Mouse (Mus musculus) forebrain, embryonic 11.5 days (tissue): ENCODE measurements around the gene Chic2. TPM values are rescaled to one million over a fixed set of nuclear protein-coding genes. Genes with fewer than 3 reads are reported as not detected.
A peak's percentile ranks its signal among the peaks of the same experiment; 100 is the strongest.

Experiments
- ATAC-seq: fragments of 200-750 bp; cut with Nextera tagmentation; replicated peaks from 2 replicates; pipeline ENCODE4 v1.8.0; 2017; ENCODE audit warnings: moderate TSS enrichment; ENCODE audit not compliant: low FRiP score
- DNase-seq: peaks from one replicate; pipeline ENCODE4 v3.0.0-alpha.2; 2017; ENCODE audit warnings: low spot score
- H3K27ac ChIP-seq: fragments of 300-500 bp; sonication (generic); 2 replicates; pipeline ENCODE4 v1.5.1; 2014; ENCODE audit warnings: low read depth, low read length
- H3K27me3 ChIP-seq: fragments of 300-500 bp; sonication (generic); 2 replicates; pipeline ENCODE4 v1.6.1; 2014; ENCODE audit warnings: mild to moderate bottlenecking, low read length, mixed read lengths; ENCODE audit not compliant: control insufficient read depth, insufficient read depth
- H3K36me3 ChIP-seq: fragments of 300-500 bp; sonication (generic); 2 replicates; pipeline ENCODE4 v1.6.1; 2014; ENCODE audit warnings: mild to moderate bottlenecking, low read length, moderate library complexity, mixed read lengths; ENCODE audit not compliant: control insufficient read depth, insufficient read depth
- H3K4me1 ChIP-seq: fragments of 300-500 bp; sonication (generic); replicated peaks from 2 replicates; pipeline ENCODE4 v1.6.1; 2014; ENCODE audit warnings: low read length, mixed read lengths; ENCODE audit not compliant: control insufficient read depth, insufficient read depth
- H3K4me2 ChIP-seq: fragments of 300-500 bp; sonication (generic); 2 replicates; pipeline ENCODE4 v1.6.1; 2014; ENCODE audit warnings: low read depth, mild to moderate bottlenecking, low read length, moderate library complexity, mixed read lengths; ENCODE audit not compliant: severe bottlenecking
- H3K4me3 ChIP-seq: fragments of 300-500 bp; sonication (generic); 2 replicates; pipeline ENCODE4 v1.5.1; 2014; ENCODE audit warnings: low read depth, low read length
- H3K9ac ChIP-seq: fragments of 300-500 bp; sonication (generic); 2 replicates; pipeline ENCODE4 v1.6.1; 2014; ENCODE audit warnings: low read length
- H3K9me3 ChIP-seq: fragments of 300-500 bp; sonication (generic); 2 replicates; pipeline ENCODE4 v1.6.1; 2016; ENCODE audit warnings: low read length, mixed read lengths; ENCODE audit not compliant: control insufficient read depth
- WGBS: fragments of 180-500 bp; shearing (Covaris S2); extraction: QIAGEN DNeasy Blood & Tissue Kit; methylation state at CpG from one replicate; pipeline ENCODE4 v1.1.7; 2014; 5-methylcytosine and 5-hydroxymethylcytosine counted together
- polyA plus RNA-seq: library from polyadenylated mRNA; unstranded; fragments of >200 nt; fragmentation: Nextera tagmentation; extraction: Ambion mirVana; gene quantifications from 2 replicates; pipeline ENCODE4 v1.2.1, GENCODE M21; 2014

The Chic2 gene
- polyA plus RNA-seq, 1 experiment from 2014 or later, result 42.3 TPM

DNA sequence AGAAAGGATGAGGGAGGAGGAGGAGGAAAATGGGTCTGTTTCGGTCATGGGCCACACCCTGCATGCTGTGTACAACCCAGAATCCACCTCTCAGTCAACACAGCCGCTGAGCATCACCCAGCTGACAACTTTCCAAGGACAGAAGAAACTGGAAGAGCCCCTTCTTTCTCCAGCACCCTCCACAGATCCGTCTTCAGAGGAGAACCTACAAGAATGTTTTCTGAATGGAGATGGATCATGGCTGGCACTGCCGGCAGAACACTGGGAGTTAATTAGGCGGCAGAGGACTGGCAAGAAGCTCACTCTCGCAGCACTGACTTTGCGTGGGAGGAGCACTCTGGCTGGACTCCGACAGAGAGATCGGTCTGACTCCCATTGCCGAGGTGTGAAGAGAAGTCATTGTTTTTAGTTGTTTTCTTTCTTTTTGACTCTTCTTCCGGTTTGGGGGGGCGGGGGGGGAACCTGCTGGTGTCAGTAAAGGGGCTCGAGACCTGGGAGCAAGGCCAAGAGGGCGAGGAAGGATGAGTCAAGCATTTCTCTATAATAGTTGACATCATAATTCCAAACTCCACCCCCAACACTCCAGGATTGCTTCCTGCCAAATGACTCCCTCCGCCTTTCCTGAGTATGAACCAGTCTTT is 2.2 kb upstream of the Chic2 start:
- peaks cover 5% of the 10 kb centered on the region; the same call in 1 of the 2 replicates for H3K4me1 ChIP-seq
- H3K27ac ChIP-seq, result no peak overlapping the region
- no peaks in the 10 kb centered on the region for H3K27me3 ChIP-seq
- ATAC-seq, result no peak
- H3K9ac ChIP-seq, result no peak overlapping the region
- 65% methylated on average over 15 of the region's 15 CpGs for WGBS
- no peak for DNase-seq
- no peaks in the 10 kb centered on the region for H3K9me3 ChIP-seq
- H3K4me3 ChIP-seq, result no peak overlapping the region
- no peaks in the 10 kb centered on the region for H3K36me3 ChIP-seq
- no peak overlapping the region for H3K4me2 ChIP-seq

DNA sequence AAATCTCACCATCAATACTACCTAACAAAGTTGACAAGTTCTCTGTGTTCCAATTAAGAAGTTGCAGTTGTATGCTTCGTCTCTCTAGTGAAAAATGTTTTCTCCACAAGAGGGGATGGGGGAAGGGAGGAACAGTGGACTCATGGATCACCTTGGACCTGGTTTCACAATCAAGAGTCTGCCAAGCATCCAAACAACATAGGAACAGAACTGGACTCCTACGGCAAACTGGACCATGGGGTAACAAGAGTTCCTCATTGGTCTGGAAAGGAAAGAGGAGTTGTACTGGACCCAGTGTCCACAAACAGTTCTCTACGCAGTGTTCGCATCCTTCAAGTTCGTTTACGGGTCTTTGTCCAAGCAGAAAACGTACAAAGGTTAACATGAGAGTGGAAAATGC is 797 bp upstream of the Chic2 start:
- H3K27ac ChIP-seq, result no peak overlapping the region
- H3K9me3 ChIP-seq, result no peaks in the 10 kb centered on the region
- peaks cover 5% of the 10 kb centered on the region; the same call in 1 of the 2 replicates for H3K4me1 ChIP-seq
- no peaks in the 10 kb centered on the region for H3K27me3 ChIP-seq
- ATAC-seq, result no peak
- no peak for DNase-seq
- H3K9ac ChIP-seq, result no peak overlapping the region
- H3K36me3 ChIP-seq, result no peaks in the 10 kb centered on the region
- WGBS, result 92% methylated on average over 7 of the region's 7 CpGs
- no peak overlapping the region for H3K4me2 ChIP-seq
- no peak overlapping the region for H3K4me3 ChIP-seq

DNA sequence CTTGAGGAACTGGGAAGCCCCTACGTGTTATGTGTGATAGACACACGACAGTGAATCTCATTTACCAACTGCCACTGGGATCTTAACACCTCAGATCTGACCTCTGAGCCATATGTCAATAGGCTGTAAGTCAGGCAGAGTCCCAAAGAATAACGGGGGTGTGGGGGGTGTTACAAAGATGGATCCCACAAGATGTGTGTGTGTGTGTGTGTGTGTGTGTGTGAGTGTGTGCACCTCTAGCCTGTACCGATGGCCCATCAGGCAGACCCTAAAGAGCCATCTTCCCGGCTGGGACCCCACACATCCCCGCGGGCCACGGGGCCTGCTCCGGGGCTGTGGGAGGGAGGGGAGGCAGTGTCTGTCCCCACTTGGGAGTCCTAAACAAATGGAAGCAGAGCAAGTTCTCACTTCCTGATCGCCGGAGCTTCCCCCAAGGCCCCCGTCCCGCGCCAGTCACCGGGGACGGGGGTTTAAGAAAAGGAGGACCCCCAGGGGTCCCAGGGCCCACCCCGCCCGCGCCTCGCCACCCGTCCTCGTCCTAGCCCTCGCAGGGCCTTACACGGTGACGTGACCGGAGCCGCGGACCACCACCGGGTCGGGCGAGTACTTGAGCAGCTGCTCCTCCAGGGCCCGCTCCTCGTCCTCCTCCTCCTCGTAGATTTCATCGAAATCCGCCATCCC is 813 bp downstream of the Chic2 start:
- H3K27ac ChIP-seq, result peak overlapping the region; percentile 37; the same call in 1 of the 2 replicates
- peak overlapping the region; percentile 83 for H3K4me2 ChIP-seq
- H3K4me3 ChIP-seq, result peak overlapping the region; percentile 66
- peak overlapping the region; percentile 85 for H3K9ac ChIP-seq
- peaks cover 5% of the 10 kb centered on the region; the same call in 1 of the 2 replicates for H3K4me1 ChIP-seq
- ATAC-seq (peak; percentile 84), DNase-seq (no peak)
- no peaks in the 10 kb centered on the region for H3K36me3 ChIP-seq
- WGBS, result under 1% methylated on average over 30 of the region's 36 CpGs
- H3K27me3 ChIP-seq, result no peaks in the 10 kb centered on the region
- H3K9me3 ChIP-seq, result no peaks in the 10 kb centered on the region

DNA sequence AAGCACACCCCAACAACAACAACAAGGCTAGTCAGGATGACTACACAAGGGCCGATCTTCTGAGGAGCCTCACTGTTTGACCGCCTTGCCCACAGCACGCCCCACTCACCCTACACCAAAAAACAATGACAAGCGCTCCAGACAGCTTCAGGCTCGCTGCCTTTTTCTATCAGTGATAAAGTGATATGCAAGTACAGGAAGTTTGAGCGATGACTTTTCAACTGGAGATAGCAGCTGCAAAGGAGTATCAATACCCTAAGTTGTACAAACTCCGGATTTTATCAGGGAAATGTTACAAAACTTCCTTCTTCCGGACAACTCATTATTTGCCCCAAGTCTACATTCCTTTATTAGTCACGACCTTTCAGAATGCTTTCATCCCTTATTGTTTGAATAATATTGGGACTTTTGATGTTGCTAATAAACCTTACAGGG is 1.5 kb downstream of the Chic2 start:
- peak overlapping the region; percentile 85; the same call in 1 of the 2 replicates for H3K9ac ChIP-seq
- DNase-seq (no peak), ATAC-seq (no peak)
- no peaks in the 10 kb centered on the region for H3K9me3 ChIP-seq
- 61% methylated on average over 9 of the region's 9 CpGs for WGBS
- peak overlapping the region; percentile 83 for H3K4me2 ChIP-seq
- peaks cover 5% of the 10 kb centered on the region; the same call in 1 of the 2 replicates for H3K4me1 ChIP-seq
- H3K36me3 ChIP-seq, result no peaks in the 10 kb centered on the region; the same call in 1 of the 2 replicates
- H3K27me3 ChIP-seq, result no peaks in the 10 kb centered on the region
- no peak overlapping the region for H3K27ac ChIP-seq
- H3K4me3 ChIP-seq, result peak overlapping the region; percentile 66

GRCm38 (mm10) chr5:75039307-75039706 is 5.3 kb downstream of the Chic2 start:
- DNase-seq (no peak), ATAC-seq (no peak)
- peaks cover 5% of the 10 kb centered on the region; the same call in 1 of the 2 replicates for H3K4me1 ChIP-seq
- H3K27ac ChIP-seq, result no peak overlapping the region
- no peak overlapping the region for H3K4me3 ChIP-seq
- H3K4me2 ChIP-seq, result no peak overlapping the region
- no peaks in the 10 kb centered on the region for H3K9me3 ChIP-seq
- 97% methylated on average over 1 of the region's 1 CpGs for WGBS
- no peaks in the 10 kb centered on the region for H3K27me3 ChIP-seq
- no peak overlapping the region for H3K9ac ChIP-seq
- H3K36me3 ChIP-seq, result no peaks in the 10 kb centered on the region; the same call in 1 of the 2 replicates

- Histone ChIP-seq H3K27ac (no peak overlapping the region), H3K4me2 (no peak overlapping the region), H3K27me3 (no peaks in the 10 kb centered on the region), H3K9me3 (no peaks in the 10 kb centered on the region), H3K4me3 (no peak overlapping the region), H3K36me3 (no peaks in the 10 kb centered on the region; the same call in 1 of the 2 replicates), H3K4me1 (no peaks in the 10 kb centered on the region), H3K9ac (no peak overlapping the region)
- DNase-seq (no peak), ATAC-seq (no peak)
- 81% methylated on average over 3 of the region's 3 CpGs for WGBS
Observed at GRCm38 (mm10) chr5:75035475-75035874, 9.1 kb downstream of the Chic2 start.

- 37% methylated on average over 1 of the region's 1 CpGs for WGBS
- Histone ChIP-seq H3K4me1 (peaks cover 13% of the 10 kb centered on the region; the same call in 1 of the 2 replicates), H3K27ac (peak overlapping the region; percentile 31; the same call in 1 of the 2 replicates), H3K27me3 (peaks cover 10% of the 10 kb centered on the region; the same call in 1 of the 2 replicates), H3K9me3 (no peaks in the 10 kb centered on the region), H3K9ac (no peak overlapping the region), H3K4me2 (no peak overlapping the region), H3K4me3 (no peak overlapping the region), H3K36me3 (no peaks in the 10 kb centered on the region)
- DNase-seq, result no peak
- no peak for ATAC-seq
Observed at GRCm38 (mm10) chr5:75014768-75015167, 29.8 kb downstream of the Chic2 start.

DNA sequence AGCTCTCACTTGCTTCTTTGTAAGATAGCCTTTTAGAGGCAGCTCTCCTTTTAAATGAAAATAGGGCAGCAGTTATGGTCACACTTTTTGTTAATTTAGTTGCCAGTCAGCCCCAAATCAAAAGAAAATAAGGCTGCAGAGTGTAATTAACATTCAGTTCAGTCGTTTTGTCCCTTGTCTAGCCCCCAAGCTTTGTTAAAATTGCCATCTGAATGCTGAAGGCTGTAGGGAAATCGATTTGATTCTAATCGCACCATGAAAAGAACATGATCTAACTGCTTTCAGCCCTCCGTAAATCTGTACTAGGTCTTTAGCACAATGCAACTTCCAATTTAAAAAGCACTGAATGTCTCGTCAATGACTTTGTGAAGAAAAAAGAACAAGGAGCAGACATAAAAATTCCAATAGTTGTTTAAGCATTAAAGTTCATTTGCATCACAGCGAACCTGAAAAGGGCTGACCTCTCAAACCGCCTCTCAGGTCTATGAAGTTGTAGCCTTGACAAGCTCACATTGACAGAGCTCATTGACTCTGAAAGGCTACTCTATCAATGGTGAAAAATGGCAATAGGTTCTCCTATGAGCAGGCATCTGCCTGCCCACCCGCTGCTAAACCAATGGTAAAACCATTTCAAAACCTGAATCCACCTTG is 31.7 kb downstream of the Chic2 start:
- peak; percentile 87 for ATAC-seq
- no peak for DNase-seq
- no peaks in the 10 kb centered on the region; the same call in 1 of the 2 replicates for H3K36me3 ChIP-seq
- peak overlapping the region; percentile 53; the same call in 1 of the 2 replicates for H3K27ac ChIP-seq
- peaks cover 3% of the 10 kb centered on the region; the same call in 1 of the 2 replicates for H3K9me3 ChIP-seq
- H3K27me3 ChIP-seq, result peaks cover 12% of the 10 kb centered on the region; the same call in 1 of the 2 replicates
- peak overlapping the region; percentile 3; the same call in 1 of the 2 replicates for H3K4me2 ChIP-seq
- H3K4me1 ChIP-seq, result peaks cover 13% of the 10 kb centered on the region; the same call in 1 of the 2 replicates
- H3K9ac ChIP-seq, result no peak overlapping the region
- no peak overlapping the region for H3K4me3 ChIP-seq
- WGBS, result 17% methylated on average over 8 of the region's 8 CpGs
